Mouse (Mus musculus): ENCODE data around the gene Dennd1b. TPM values are rescaled to one million over a fixed set of nuclear protein-coding genes. Genes with fewer than 3 reads are reported as not detected.

Dennd1b gene
- polyA plus RNA-seq, 2 experiments: 0.78 to 2.3 TPM

DNA sequence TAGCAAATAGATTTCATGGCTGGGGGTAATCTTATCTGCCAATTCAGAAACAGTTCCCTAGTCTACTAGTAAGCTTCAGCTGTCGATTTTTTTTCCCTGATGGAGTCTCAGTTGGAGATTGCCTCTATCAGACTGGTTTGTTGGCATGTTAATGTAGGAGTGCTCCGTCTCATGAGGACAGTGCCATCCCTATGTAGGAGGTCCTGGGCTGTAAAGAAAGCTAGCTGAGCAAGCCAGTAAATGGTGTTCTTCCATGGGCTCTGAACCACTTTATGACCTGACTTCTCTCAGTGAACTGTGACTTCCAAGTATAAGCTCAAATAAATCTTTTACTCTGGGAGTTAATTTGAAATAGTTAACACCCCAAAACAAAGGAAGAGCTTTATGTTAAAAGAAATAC lies 107.8 kb downstream of the Dennd1b start:
- Histone ChIP-seq H3K27me3 (ENCODE audit: control insufficient read depth, insufficient read depth, low read length) (no peaks in the 10 kb centered on the region), H3K4me1 (replicated peaks; ENCODE audit: control insufficient read depth in 2 of 2, insufficient read depth in 2 of 2, low read length in 1 of 2) (no peaks in the 10 kb centered on the region), H3K36me3 (replicated peaks; ENCODE audit: control insufficient read depth, insufficient read depth, low read depth) (no peaks in the 10 kb centered on the region), H3K9ac (replicated peaks) (no peak overlapping the region), H3K4me3 (ENCODE audit: insufficient read depth in 1 of 2, low read depth in 2 of 2, low read length in 2 of 2) (no peak overlapping the region), H3K9me3 (ENCODE audit: control insufficient read depth, low read length) (no peaks in the 10 kb centered on the region), H3K27ac (no peak overlapping the region), H3K4me2 (ENCODE audit: low read depth) (no peak overlapping the region)
- ATAC-seq (ENCODE audit: insufficient read depth) (no peak), DNase-seq (ENCODE audit: low read depth in 3 of 3, low spot score in 3 of 3) (no peak)
- no peak for TF ChIP-seq CTCF (IDR thresholded peaks at IDR 0.05; ENCODE audit: low read depth)
- no peak for TF ChIP-seq EP300 (IDR thresholded peaks at IDR 0.05; ENCODE audit: low read depth)
- 29% methylated on average over 2 of the region's 2 CpGs for WGBS (ENCODE audit: insufficient replicate concordance)

GRCm38 (mm10) chr1:139075671-139076070 lies 112.4 kb downstream of the Dennd1b start:
- 49% methylated on average over 2 of the region's 2 CpGs for WGBS (ENCODE audit: insufficient replicate concordance)
- Histone ChIP-seq H3K9ac (replicated peaks) (no peak overlapping the region), H3K27me3 (ENCODE audit: control insufficient read depth, insufficient read depth, low read length) (no peaks in the 10 kb centered on the region), H3K27ac (no peak overlapping the region), H3K4me3 (ENCODE audit: insufficient read depth in 1 of 2, low read depth in 2 of 2, low read length in 2 of 2) (no peak overlapping the region), H3K4me2 (ENCODE audit: low read depth) (no peak overlapping the region), H3K9me3 (ENCODE audit: control insufficient read depth, low read length) (no peaks in the 10 kb centered on the region), H3K36me3 (replicated peaks; ENCODE audit: control insufficient read depth, insufficient read depth, low read depth) (no peaks in the 10 kb centered on the region), H3K4me1 (replicated peaks; ENCODE audit: control insufficient read depth in 2 of 2, insufficient read depth in 2 of 2, low read length in 1 of 2) (0 out of 4 replicates have a peak, but pooled peaks cover 0 to 2% of the 10 kb centered on the region in 2 experiments)
- DNase-seq (ENCODE audit: low read depth in 3 of 3, low spot score in 3 of 3): no peak
- TF ChIP-seq CTCF (IDR thresholded peaks at IDR 0.05; ENCODE audit: low read depth) (no peak), EP300 (IDR thresholded peaks at IDR 0.05; ENCODE audit: low read depth) (no peak)
- no peak for ATAC-seq (ENCODE audit: insufficient read depth)

- 14% methylated on average over 1 of the region's 1 CpGs for WGBS (ENCODE audit: insufficient replicate concordance)
Measured at GRCm38 (mm10) chr1:139077989-139078388, 114.8 kb downstream of the Dennd1b start.

GRCm38 (mm10) chr1:139079000-139079399 lies 115.8 kb downstream of the Dennd1b start:
- Histone ChIP-seq H3K4me3 (ENCODE audit: insufficient read depth in 1 of 2, low read depth in 2 of 2, low read length in 2 of 2) (no peak overlapping the region), H3K27me3 (ENCODE audit: control insufficient read depth, insufficient read depth, low read length) (no peaks in the 10 kb centered on the region), H3K27ac (no peak overlapping the region), H3K4me1 (replicated peaks; ENCODE audit: control insufficient read depth in 2 of 2, insufficient read depth in 2 of 2, low read length in 1 of 2) (0 out of 4 replicates have a peak, but pooled peaks cover 0 to 2% of the 10 kb centered on the region in 2 experiments), H3K36me3 (replicated peaks; ENCODE audit: control insufficient read depth, insufficient read depth, low read depth) (no peaks in the 10 kb centered on the region), H3K9ac (replicated peaks) (no peak overlapping the region), H3K9me3 (ENCODE audit: control insufficient read depth, low read length) (no peaks in the 10 kb centered on the region), H3K4me2 (ENCODE audit: low read depth) (no peak overlapping the region)
- 73% methylated on average over 8 of the region's 8 CpGs for WGBS (ENCODE audit: insufficient replicate concordance)
- TF ChIP-seq EP300 (IDR thresholded peaks at IDR 0.05; ENCODE audit: low read depth) (no peak), CTCF (IDR thresholded peaks at IDR 0.05; ENCODE audit: low read depth) (no peak)
- DNase-seq (ENCODE audit: low read depth in 3 of 3, low spot score in 3 of 3): no peak
- ATAC-seq (ENCODE audit: insufficient read depth): 0 out of 2 replicates have a peak, but pooled peaks have one; percentile 6

More at GRCm38 (mm10) chr1:139077989-139078388, 114.8 kb downstream of the Dennd1b start:
- Histone ChIP-seq H3K9me3 (ENCODE audit: control insufficient read depth, low read length) (no peaks in the 10 kb centered on the region), H3K27ac (no peak overlapping the region), H3K27me3 (ENCODE audit: control insufficient read depth, insufficient read depth, low read length) (no peaks in the 10 kb centered on the region), H3K4me2 (ENCODE audit: low read depth) (no peak overlapping the region), H3K4me1 (replicated peaks; ENCODE audit: control insufficient read depth in 2 of 2, insufficient read depth in 2 of 2, low read length in 1 of 2) (0 out of 4 replicates have a peak, but pooled peaks cover 0 to 2% of the 10 kb centered on the region in 2 experiments), H3K36me3 (replicated peaks; ENCODE audit: control insufficient read depth, insufficient read depth, low read depth) (no peaks in the 10 kb centered on the region), H3K4me3 (ENCODE audit: insufficient read depth in 1 of 2, low read depth in 2 of 2, low read length in 2 of 2) (no peak overlapping the region), H3K9ac (replicated peaks) (no peak overlapping the region)
- no peak for ATAC-seq (ENCODE audit: insufficient read depth)
- no peak for TF ChIP-seq CTCF (IDR thresholded peaks at IDR 0.05; ENCODE audit: low read depth)
- TF ChIP-seq EP300 (IDR thresholded peaks at IDR 0.05; ENCODE audit: low read depth): no peak
- DNase-seq (ENCODE audit: low read depth in 3 of 3, low spot score in 3 of 3): no peak

DNA sequence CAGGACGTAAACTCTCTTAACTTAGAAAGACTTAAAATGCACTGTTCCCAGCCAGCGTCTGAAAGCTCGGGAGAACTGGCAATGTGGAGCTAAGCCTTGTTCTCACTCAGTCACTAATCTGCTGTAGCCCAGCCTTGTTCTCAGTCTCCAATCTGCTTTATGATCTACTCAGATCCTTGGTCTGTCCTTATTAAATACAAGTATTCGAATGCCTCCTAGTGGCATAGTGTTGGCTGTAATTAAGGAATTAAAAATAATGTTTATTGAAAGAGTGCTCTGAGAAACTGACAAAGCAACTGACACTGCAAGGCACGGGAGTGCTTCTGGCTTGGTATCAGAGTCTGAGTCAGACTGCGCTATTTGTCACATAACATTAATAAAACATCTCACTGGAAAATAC lies 116.3 kb downstream of the Dennd1b start:
- Histone ChIP-seq H3K27me3 (ENCODE audit: control insufficient read depth, insufficient read depth, low read length) (no peaks in the 10 kb centered on the region), H3K27ac (no peak overlapping the region), H3K9me3 (ENCODE audit: control insufficient read depth, low read length) (no peaks in the 10 kb centered on the region), H3K36me3 (replicated peaks; ENCODE audit: control insufficient read depth, insufficient read depth, low read depth) (no peaks in the 10 kb centered on the region), H3K4me2 (ENCODE audit: low read depth) (no peak overlapping the region), H3K9ac (replicated peaks) (no peak overlapping the region), H3K4me1 (replicated peaks; ENCODE audit: control insufficient read depth in 2 of 2, insufficient read depth in 2 of 2, low read length in 1 of 2) (0 out of 4 replicates have a peak, but pooled peaks cover 0 to 2% of the 10 kb centered on the region in 2 experiments), H3K4me3 (ENCODE audit: insufficient read depth in 1 of 2, low read depth in 2 of 2, low read length in 2 of 2) (no peak overlapping the region)
- DNase-seq (ENCODE audit: low read depth in 3 of 3, low spot score in 3 of 3) (no peak), ATAC-seq (ENCODE audit: insufficient read depth) (0 out of 2 replicates have a peak, but pooled peaks have one; percentile 41)
- TF ChIP-seq EP300 (IDR thresholded peaks at IDR 0.05; ENCODE audit: low read depth) (no peak), CTCF (IDR thresholded peaks at IDR 0.05; ENCODE audit: low read depth) (no peak)
- 64% methylated on average over 6 of the region's 6 CpGs for WGBS (ENCODE audit: insufficient replicate concordance)

Data from liver, embryonic 14.5 days (tissue).